ENCODE assay signal across 24 mouse cellular contexts in genomic region chr7:67032616-67033015, GRCm38 (mm10).
DNase-seq lines count a peak whose midpoint lies in the region; ATAC-seq and TF ChIP-seq lines count a peak whose summit lies in the region.
"Had no signal": no experiment of that assay in that cellular context is flagged by ENCODE, and none has a peak within 500 bp of the region (broad histone marks: within the 10 kb centered on the region; RNA-seq: fewer than 3 reads in every experiment).

No protein-coding gene starts in this region.

- H3K4me3 ChIP-seq in heart, embryonic 14.5 days (ENCODE audit: control insufficient read depth in 1 of 2, insufficient read depth in 1 of 2, low read depth in 1 of 2, low read length in 2 of 2): no peak overlapping the region
- no peak overlapping the region for H3K4me3 ChIP-seq in heart, postnatal 0 days (ENCODE audit: low read depth, low read length)
- H3K4me3 ChIP-seq in heart, embryonic 12.5 days: no peak overlapping the region
- H3K4me3 ChIP-seq: forebrain, embryonic 10.5 days; forebrain, embryonic 13.5 days; hindbrain, embryonic 10.5 days; hindbrain, embryonic 13.5 days; intestine, embryonic 15.5 days had no signal

- ATAC-seq in heart, embryonic 14.5 days (ENCODE audit: insufficient number of reproducible peaks, insufficient read depth, low FRiP score, low read depth): no peak
- no peak for ATAC-seq in heart, postnatal 0 days (ENCODE audit: insufficient read depth, low read depth)
- ATAC-seq in heart, embryonic 12.5 days (ENCODE audit: insufficient number of reproducible peaks, low FRiP score): no peak
- ATAC-seq: activated CD4-positive, CD25-positive, alpha-beta regulatory T cell, adult 4 months; forebrain, embryonic 13.5 days; forebrain, embryonic 16.5 days; hindbrain, embryonic 16.5 days; intestine, embryonic 15.5 days had no signal

- no peak overlapping the region for H3K4me2 ChIP-seq in heart, embryonic 14.5 days (ENCODE audit: low read length)
- no peak overlapping the region for H3K4me2 ChIP-seq in heart, postnatal 0 days (ENCODE audit: low read depth, low read length)
- H3K4me2 ChIP-seq in heart, embryonic 12.5 days: no peak overlapping the region
- H3K4me2 ChIP-seq: forebrain, embryonic 13.5 days; hindbrain, embryonic 13.5 days; intestine, embryonic 15.5 days had no signal

- no peaks in the 10 kb centered on the region for H3K36me3 ChIP-seq in heart, embryonic 14.5 days (ENCODE audit: control insufficient read depth, insufficient read depth, low read length)
- 0 out of 2 replicates have a peak, but pooled peaks cover 4% of the 10 kb centered on the region for H3K36me3 ChIP-seq in heart, postnatal 0 days (replicated peaks; ENCODE audit: control insufficient read depth, insufficient read depth, low read length)
- 0 out of 2 replicates have a peak, but pooled peaks cover 4% of the 10 kb centered on the region for H3K36me3 ChIP-seq in heart, embryonic 12.5 days
- H3K36me3 ChIP-seq: forebrain, embryonic 10.5 days; hindbrain, embryonic 10.5 days; hindbrain, embryonic 13.5 days; intestine, embryonic 15.5 days had no signal

- H3K9ac ChIP-seq in heart, embryonic 14.5 days (ENCODE audit: low read length): no peak overlapping the region
- no peak overlapping the region for H3K9ac ChIP-seq in heart, postnatal 0 days (replicated peaks; ENCODE audit: low read depth, low read length)
- H3K9ac ChIP-seq in heart, embryonic 12.5 days: no peak overlapping the region
- H3K9ac ChIP-seq: forebrain, embryonic 13.5 days; hindbrain, embryonic 13.5 days; intestine, embryonic 15.5 days had no signal

- intact Hi-C loops in heart, postnatal 25 days (cut with DNase I): loop anchor here (10.0 kb wide), 1 partner anchor 188 kb away; no protein-coding TSS in a partner anchor

- H3K27me3 ChIP-seq in heart, embryonic 14.5 days (ENCODE audit: control insufficient read depth, insufficient read depth, low read length): no peaks in the 10 kb centered on the region
- no peaks in the 10 kb centered on the region for H3K27me3 ChIP-seq in heart, postnatal 0 days (ENCODE audit: control insufficient read depth, insufficient read depth, low read length)
- no peaks in the 10 kb centered on the region for H3K27me3 ChIP-seq in heart, embryonic 12.5 days (replicated peaks)
- H3K27me3 ChIP-seq: forebrain, embryonic 13.5 days; hindbrain, embryonic 13.5 days; intestine, embryonic 15.5 days had no signal

- H3K27ac ChIP-seq in heart, embryonic 14.5 days (replicated peaks in 1 of 2; ENCODE audit: control insufficient read depth in 1 of 2, insufficient read depth in 1 of 2, low read depth in 2 of 2, low read length in 2 of 2): peak overlapping the region; percentile 2 to 87; a peak in 2 of 4 replicates
- H3K27ac ChIP-seq in heart, postnatal 0 days (ENCODE audit: low read depth): peak overlapping the region; percentile 93
- H3K27ac ChIP-seq in heart, embryonic 12.5 days (ENCODE audit: poor library complexity, severe bottlenecking): no peak overlapping the region
- H3K27ac ChIP-seq: forebrain, embryonic 10.5 days; forebrain, embryonic 13.5 days; hindbrain, embryonic 10.5 days; hindbrain, embryonic 13.5 days; intestine, embryonic 15.5 days had no signal

- peak; percentile 82 for DNase-seq in heart, adult 11 months
- DNase-seq in heart, postnatal 25 days (ENCODE audit: low spot score): no peak
- no peak for DNase-seq in heart, postnatal 4 days
- no peak for DNase-seq in heart, postnatal 0 days (ENCODE audit: low spot score)
- DNase-seq: adrenal gland, adult 8-10 months; adrenal gland, postnatal 25 days; cerebellum, adult 11-12 months; cerebellum, adult 8-10 months; cerebellum, postnatal 10 days; cerebellum, postnatal 36 days; gastrocnemius, postnatal 10 days; gastrocnemius, postnatal 36 days; kidney, adult 11 months; kidney, adult 8-10 months had no signal

- H3K4me1 ChIP-seq in heart, embryonic 14.5 days (ENCODE audit: control insufficient read depth in 2 of 2, insufficient read depth in 2 of 2, low read length in 2 of 2): peaks cover 11 to 19% of the 10 kb centered on the region in 2 experiments
- H3K4me1 ChIP-seq in heart, postnatal 0 days (ENCODE audit: control insufficient read depth, insufficient read depth): peaks cover 37% of the 10 kb centered on the region
- peaks cover 32% of the 10 kb centered on the region for H3K4me1 ChIP-seq in heart, embryonic 12.5 days (replicated peaks)
- H3K4me1 ChIP-seq: forebrain, embryonic 13.5 days; hindbrain, embryonic 13.5 days; intestine, embryonic 15.5 days had no signal

- TF ChIP-seq CTCF in heart, postnatal 0 days (IDR thresholded peaks at IDR 0.05; ENCODE audit: low read depth): no peak

- no peak for TF ChIP-seq EP300 in heart, postnatal 0 days (IDR thresholded peaks at IDR 0.05; ENCODE audit: low read depth)

- H3K9me3 ChIP-seq in heart, embryonic 14.5 days (ENCODE audit: control insufficient read depth, low read length): no peaks in the 10 kb centered on the region
- H3K9me3 ChIP-seq in heart, postnatal 0 days (replicated peaks; ENCODE audit: control insufficient read depth, low read length): no peaks in the 10 kb centered on the region
- H3K9me3 ChIP-seq in heart, embryonic 12.5 days (replicated peaks): peaks cover 2% of the 10 kb centered on the region; the same call in 1 of the 2 replicates
- H3K9me3 ChIP-seq: forebrain, embryonic 10.5 days; forebrain, embryonic 13.5 days; hindbrain, embryonic 10.5 days; hindbrain, embryonic 13.5 days; intestine, embryonic 15.5 days had no signal
